Mouse (Mus musculus) cerebellum, adult 9-11 months (tissue): ENCODE results near the gene Syce1.
"Not testable (repeated sequence)": the region's sequence is repeated elsewhere in the genome, so short reads cannot be mapped to it uniquely, and the experiment has no call there.

Experiments used
- DNase-seq: peaks from one replicate; pipeline ENCODE4 v3.0.0; 2022

The Syce1 gene

DNA sequence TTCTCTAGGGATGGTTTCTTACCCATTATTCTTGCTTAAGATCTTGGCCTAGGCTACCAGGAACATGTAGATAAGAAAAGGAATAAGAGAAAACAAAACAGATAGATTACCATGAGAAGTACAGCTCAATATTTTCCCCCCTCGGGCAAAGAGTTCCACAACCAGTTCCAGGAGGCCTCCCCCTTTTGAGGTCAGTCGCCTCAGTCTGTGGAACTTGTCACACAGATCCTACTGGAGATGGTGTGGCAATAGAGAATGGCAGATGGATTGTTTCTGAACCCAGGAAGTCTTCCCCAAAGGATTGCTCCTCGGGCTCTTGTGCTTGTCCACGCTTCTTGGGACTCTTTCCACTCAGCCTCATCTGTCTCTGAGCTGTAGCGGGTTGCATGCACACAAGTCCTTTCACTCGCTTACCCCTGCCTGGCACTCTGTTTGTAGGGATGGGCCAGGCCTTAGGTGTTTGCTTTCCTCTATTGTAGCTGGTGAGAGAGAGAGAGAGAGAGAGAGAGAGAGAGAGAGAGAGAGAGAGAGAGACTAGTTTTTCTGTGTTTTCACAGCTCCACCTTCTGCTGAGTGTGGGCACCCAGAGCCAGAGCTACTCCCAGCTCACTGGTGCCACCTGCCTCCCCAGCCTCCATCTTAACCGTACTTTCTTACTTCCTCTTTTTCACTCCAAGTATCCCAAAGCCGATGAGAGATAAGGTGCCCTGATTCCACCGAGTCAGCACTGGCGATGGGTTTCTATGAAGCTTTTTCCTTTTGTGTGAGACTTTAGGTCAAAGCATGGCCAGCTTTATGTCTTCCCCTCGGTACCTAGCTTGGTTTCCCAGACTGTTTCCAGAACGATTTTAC, 21.5 kb downstream of the Syce1 start:
- no peak for DNase-seq

DNA sequence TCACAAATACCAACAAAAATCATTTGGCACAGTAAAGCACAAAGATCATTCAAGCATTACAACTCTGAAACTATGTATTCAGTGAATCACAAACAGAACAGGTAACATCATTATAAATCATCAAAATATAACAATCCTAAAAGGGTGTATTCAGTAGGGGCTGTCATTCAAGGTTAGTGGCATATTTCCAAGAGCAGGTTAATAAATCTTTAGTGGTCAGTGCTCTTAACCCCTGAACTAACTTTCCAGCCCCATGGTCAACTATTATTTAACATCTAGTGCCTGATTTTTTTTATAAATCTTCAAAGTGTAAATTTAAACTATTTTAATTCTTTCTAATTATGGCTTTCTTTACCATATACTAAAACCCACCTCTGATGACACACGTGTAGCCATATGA, 22.3 kb downstream of the Syce1 start:
- not testable (repeated sequence) for DNase-seq

- DNase-seq, result no peak
These were observed 24.1 kb downstream of the Syce1 start, which contains the start of gene Cyp2e1 for GRCm38 (mm10) chr7:140763447-140764020. TSS of gene Cyp2e1 (plus strand) at chr7:140763739.

DNA sequence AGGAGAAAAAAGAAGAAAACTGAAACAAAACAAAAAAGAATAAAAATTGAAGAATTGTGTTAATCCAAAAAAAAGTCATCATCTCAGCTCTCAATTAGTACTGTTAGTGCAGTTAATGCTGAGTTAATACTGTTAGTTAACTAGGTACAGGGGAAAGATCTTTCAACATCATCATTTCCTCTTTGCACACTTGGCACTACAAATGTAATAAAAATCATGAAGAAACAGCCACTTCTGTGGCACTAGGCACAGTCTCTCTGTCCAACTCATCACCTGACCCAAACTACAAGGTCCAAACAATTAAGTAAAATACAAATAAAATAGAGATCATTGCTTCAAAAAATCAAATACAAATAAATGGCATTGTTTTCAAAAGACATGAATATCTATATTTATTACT, 27.0 kb downstream of the Syce1 start:
- DNase-seq, result no peak

- DNase-seq, result no peak
These were observed 31.3 kb downstream of the Syce1 start for GRCm38 (mm10) chr7:140756151-140756854.

GRCm38 (mm10) chr7:140754556-140754955, 33.1 kb downstream of the Syce1 start:
- no peak for DNase-seq

DNA sequence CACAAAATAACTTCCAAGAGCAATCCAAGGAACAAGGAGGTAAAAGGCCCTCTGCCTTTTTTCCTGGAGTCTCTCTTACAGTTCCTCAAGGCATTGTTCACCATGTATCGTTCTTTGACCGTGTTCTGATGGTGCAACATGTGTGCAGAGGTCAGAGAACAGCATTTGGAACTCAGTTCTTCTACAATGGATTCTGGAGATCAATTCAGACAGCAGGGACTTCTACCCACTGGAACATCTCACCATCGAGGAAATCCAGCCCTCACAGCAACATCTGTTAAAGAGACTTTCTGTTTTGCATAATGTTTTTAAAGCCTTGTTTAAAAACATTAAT, 38.9 kb downstream of the Syce1 start:
- no peak for DNase-seq

DNA sequence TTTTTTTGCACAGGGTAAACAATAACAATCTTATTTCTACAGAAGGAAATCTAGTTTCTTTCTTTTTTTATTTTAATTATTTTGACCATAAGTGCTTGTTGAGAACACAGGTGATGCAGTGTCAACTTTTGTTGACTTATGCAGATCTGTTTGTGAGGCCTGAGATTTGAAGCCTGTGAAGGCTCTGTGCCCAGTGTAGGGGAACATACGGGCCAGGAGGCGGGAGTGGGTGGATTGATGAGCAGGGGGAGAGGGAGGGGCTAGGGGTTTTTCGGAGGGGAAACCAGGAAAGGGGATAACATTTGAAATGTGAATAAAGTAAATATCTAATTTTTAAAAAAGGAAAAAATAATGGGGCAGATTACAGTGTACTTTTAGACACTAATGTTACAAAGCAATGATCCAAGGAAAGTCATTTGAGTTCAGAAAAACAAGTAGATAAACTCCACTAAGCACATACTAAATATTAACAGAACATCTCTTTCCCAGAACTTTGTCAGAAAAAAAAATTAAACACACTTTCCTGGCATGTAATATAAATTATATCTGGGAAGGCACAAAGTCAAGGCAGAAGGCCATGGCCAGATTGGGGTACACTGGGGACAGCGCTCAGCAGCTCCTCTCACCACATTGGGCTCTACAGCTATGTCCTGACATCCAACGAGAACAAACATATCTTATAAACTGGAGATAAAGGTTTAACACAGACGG, 39.4 kb downstream of the Syce1 start:
- DNase-seq, result no peak

GRCm38 (mm10) chr7:140747402-140747801, 40.2 kb downstream of the Syce1 start:
- DNase-seq, result no peak

DNA sequence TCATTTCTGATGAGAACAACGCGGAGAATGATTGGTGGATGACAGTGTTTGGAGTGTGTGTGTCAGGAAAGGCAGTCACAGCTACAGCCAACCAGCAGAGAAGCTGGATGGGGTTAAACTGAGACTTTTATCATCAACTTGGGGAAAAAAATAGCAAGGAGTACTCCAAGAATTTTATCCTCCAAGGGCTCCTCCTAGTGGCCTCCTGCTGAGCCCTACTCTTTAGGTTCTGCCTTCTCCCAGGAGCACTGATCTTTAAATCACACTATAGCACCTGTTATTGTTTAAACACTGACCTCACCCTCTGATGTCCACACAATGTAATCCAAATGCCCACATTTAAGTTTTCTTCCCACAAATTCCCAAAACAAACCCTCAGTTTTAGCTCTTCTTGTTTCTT, 54.5 kb downstream of the Syce1 start:
- no peak for DNase-seq
